Mouse (Mus musculus): Measurements from ENCODE around the gene Ank3. TPM values are rescaled to one million over a fixed set of nuclear protein-coding genes. Genes with fewer than 3 reads are reported as not detected.

The Ank3 gene
- polyA plus RNA-seq, 1 experiment from 2014 or later = 86.7 TPM

Other genes with a start within 250 kb of the Ank3 start
- gene Rhobtb1, start 247.3 kb upstream of the Ank3 start, polyA plus RNA-seq (2015; fragmentation: Nextera tagmentation; extraction: Ambion mirVana) = 16.9 TPM in 2 replicates
- gene A930033H14Rik, start 185.7 kb upstream of the Ank3 start, polyA plus RNA-seq (2015; fragmentation: Nextera tagmentation; extraction: Ambion mirVana) = 1.3 and 1.5 TPM in 2 replicates
- 31.9 and 49.3 TPM in 2 replicates for gene Cdk1, start 45.8 kb upstream of the Ank3 start, polyA plus RNA-seq (2015; fragmentation: Nextera tagmentation; extraction: Ambion mirVana)